Mouse (Mus musculus): Measurements from ENCODE around the gene Ampd2.

Gene Ampd2

DNA sequence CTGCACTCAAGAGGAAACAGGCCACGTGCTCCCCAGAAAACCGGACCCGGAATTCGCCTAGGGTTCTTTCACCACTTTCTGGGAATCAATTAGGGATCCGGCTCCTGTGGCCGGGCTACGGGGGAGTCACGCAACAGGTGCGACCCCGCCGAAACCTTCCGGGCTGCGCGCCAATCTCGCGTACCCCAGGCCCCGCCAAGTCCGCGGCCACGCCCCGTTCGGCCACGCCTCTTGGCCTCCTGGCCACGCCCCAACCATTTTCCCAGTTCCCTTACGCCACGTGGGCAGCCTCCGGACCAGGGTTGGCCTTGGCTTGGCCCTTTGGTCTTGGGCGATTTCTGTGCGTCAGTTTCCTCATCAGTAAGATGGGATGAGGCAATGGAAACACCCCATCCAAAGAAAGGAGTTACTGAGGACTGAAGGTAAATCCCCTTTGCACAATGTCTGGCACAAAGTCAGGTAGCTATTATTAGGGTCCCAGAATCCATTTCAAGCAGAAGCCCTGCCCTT is at the start of gene Ampd2:
Gene Ampd2, minus strand, starts transcription at position 182 of the 510 bp plus-strand sequence.
- peak; percentile 76 to 80 for DNase-seq

DNA sequence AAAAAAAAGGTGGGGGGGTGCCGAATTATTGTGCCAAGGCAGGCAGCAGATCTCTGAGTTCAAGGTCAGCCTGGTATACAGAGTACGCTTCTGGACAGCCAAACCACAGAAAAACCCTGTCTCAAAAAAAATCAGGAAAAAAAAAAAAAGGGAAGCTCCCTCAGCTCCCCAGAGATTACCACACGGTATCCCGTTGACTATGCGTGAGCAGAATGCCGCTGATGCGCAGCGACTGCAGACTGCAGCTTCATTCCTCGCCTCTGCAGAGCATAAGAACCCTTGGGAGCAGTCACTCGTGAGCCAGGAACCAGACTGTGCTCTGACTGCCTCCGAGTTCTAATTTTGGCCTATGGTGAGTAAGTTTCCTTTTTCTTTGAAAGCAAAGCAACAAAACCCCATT is 48.2 kb upstream of the Ampd2 start:
- no peak for DNase-seq

DNA sequence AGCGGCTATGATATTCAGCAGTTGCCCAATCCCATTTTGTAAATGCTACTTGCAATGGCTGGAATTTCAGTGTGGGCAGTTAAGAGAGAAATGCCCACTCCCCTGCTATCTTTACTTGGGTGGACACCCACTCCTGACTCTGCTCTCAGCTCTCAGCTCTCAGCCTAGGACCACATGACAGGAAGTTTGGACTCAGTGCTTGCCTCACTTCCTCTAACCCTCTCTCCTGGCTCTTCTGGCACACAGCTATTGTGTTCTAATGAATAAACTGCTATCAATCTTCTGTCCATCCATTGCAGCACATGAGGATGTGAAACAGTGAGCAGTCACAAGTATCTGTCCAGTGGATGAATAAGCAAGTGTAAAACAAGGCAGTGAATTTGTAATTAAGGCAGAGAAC is 46.0 kb upstream of the Ampd2 start:
- DNase-seq: no peak

DNA sequence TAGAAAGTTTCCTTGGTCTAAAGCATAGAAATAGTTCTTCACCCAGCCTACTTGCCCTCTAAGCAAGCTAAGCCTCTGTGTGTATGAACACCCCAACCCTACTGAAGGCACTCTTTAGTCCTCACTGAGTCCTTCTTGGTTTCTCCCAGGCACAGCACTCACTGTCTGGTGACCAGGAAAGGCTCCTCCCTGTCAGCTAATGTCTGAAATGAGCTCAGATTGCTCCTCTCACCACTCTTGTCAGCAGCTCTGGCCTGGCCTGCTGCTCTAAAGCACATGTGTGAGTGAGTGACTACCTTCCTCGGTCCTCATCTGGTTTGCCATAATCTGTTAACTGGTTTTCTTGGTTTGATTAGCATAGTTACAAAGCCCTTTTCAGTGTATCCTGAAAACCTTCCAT is 45.4 kb upstream of the Ampd2 start:
- DNase-seq: no peak

- DNase-seq: no peak
Observed at GRCm38 (mm10) chr3:108131216-108131615, 44.8 kb upstream of the Ampd2 start.

DNA sequence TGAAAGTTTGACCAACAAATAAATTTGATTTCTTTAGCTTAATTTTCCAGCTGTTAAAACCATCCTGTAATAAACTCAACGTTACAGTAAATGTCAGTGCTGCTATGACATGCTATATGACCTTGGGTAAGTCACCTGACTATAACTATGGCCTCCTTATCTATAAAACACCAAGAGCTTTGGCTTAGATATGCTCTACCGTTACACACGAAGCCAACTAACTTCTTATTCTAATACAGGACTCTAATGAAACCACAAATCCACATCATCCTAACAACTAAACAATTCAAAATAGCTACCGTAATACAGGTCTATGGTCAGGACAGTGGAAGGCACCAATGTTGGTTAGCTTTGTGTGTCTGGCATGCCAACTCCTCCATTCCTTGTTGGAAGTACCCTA is 43.4 kb upstream of the Ampd2 start:
- no peak for DNase-seq

DNA sequence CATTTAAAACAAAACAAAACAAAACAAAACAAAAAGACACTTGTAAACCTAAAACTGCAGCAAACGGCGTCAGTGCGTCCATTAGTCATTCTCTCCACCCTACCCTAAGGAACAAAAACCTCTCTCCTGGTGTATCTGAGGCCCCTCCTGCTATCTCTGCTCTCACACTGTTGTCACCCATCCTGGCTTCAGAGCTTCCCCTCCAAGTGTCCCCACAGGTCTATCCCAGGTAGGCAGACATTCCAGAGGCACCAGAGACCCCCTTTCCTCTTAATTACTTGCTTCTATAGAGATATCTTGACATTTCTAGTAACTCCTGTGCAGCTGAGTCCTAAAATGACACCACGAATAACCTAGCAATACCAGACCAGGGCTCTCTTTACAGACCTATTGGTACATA is 42.9 kb upstream of the Ampd2 start:
- no peak for DNase-seq

DNA sequence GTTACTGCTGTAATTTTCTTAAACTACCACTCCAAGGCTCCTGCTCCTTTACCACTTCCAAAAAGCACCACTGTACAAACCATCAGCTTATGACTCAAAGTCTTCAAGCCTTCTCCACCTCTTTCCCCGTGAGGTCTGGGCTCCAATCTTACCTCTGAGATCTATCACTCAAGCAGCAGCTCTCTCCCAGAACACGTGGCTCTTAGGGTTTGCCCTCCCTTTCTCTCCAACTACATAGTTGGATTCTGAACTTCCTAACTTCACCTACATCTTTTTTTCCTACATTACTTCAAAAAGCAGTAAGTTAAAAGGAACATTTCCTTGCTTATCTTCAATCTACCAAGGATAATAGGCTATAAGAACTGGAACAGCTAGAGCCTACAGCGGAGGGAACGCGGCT is 42.1 kb upstream of the Ampd2 start:
- no peak for DNase-seq

DNA sequence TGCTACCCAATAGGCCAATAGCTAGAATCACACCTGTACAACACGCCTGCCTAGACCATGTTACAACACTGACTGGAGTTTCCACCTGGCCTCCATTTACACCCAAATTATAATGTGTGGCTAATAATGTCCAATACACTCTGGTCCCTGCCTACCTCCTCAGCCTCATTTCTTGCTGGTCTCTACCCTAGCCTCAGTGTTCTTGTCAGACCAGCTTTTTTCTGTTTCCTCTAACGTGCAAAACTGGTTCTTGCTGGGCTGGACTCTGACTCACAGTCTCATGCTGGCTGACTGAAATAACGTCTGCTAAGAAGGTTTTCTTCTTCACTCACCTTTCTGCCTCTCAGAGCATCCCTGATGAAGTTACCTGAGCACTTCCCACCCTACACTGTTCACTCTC is 39.9 kb upstream of the Ampd2 start:
- DNase-seq: no peak

- no peak for DNase-seq
Observed at GRCm38 (mm10) chr3:108124131-108124530, 37.7 kb upstream of the Ampd2 start.

- DNase-seq: no peak
Observed at GRCm38 (mm10) chr3:108123242-108123641, 36.8 kb upstream of the Ampd2 start.

GRCm38 (mm10) chr3:108121101-108121500 is 34.6 kb upstream of the Ampd2 start:
- DNase-seq: no peak

DNA sequence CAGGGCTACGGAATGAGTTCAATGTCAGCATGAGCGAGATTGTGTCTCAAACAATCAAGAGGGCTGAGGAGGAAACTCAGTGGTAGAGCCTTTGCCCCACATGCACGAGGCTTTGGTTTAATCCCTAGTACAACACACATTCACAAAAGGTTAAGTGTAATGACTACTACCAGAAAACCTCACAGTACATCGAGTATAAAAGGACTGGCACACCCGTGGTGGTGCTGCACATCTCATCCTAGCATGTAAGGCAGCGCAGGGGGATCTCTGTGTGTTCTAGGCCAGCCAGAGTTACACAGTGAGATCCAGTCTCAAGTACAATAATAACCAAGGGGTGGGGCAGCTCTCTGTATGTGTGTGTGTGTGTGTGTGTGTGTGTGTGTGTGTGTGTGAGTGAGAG is 31.0 kb upstream of the Ampd2 start:
- DNase-seq: no peak

GRCm38 (mm10) chr3:108113591-108114289 is 27.3 kb upstream of the Ampd2 start:
- no peak for DNase-seq

- no peak for DNase-seq
Observed at GRCm38 (mm10) chr3:108112666-108113065, 26.2 kb upstream of the Ampd2 start.

DNA sequence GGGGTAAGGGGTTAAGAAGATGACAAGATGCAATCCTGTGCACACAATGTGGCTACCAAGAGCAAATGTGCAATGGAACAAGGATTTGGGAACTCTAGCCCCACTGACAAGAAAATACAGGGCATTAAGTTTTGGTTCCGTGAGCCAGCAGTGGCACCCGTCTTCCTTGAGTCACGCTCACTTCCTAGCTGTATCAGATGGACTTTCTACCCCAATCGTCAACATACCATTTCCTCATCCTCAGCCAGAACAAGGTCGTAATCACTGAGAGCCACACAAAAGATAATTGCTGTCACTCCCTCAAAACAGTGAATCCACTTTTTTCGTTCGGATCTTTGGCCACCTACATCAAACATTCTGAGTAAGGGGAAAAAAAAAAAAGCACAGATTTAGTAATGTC is 25.8 kb upstream of the Ampd2 start:
- no peak for DNase-seq

- no peak for DNase-seq
Observed at GRCm38 (mm10) chr3:108111320-108111719, 24.9 kb upstream of the Ampd2 start.

DNA sequence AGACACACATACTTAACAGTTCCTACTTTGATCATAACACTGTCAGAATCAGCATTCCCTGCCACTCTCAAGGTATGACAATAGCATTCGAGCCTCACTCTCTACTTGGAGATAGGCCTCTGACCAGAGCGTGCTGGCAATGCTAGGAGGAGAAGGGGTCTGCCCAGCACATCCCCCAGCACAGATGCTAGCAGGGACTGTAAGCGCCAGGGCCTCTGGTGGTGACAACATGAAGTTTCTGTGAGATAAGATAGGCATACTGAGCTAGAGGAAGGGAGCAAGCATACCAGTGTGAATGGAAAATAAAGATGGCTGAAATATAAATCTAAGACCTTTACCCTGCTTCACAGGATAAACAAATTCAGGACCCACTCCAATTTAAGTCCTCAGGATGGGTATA is 18.8 kb upstream of the Ampd2 start:
- no peak for DNase-seq

DNA sequence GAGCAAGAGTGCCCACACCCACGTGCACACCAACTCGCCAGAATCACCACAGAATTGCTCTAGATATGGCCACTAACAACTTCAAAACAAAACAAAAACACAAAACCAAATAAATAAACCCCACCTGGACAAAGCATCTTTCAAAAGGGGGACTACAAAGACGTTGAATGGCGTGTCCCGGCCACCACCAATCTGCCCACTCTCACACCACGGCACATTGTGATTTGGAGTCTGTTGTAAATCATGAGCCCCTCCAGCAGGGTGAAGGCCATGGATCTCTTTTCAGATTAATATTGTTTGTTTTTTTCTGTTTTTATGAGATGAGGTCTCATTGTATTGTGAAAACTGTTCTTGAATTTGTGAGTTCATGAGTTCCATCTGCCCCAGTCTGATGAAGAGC is 15.6 kb upstream of the Ampd2 start:
- DNase-seq: no peak

DNA sequence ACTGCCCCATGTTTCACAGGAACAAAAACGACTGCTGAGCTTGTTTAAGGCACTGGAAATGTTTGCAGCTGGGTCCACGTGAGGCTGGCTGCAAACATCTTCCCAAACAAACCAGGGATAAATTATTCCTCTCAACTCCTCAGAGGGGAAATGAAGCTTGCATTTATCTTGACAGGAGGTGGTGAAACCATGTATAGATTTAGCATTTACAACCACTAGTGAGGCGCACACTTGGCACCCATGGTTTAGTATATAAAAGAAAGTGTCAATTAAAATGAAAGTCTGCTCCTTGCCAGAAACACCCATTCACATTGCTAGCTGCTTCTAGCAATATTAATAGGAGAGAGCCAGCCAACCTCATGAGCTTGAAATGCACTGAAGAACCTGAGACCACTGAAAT is 15.1 kb upstream of the Ampd2 start:
- DNase-seq: no peak

GRCm38 (mm10) chr3:108098316-108098715 is 11.9 kb upstream of the Ampd2 start:
- DNase-seq: no peak

GRCm38 (mm10) chr3:108097656-108098055 is 11.2 kb upstream of the Ampd2 start:
- DNase-seq: no peak

DNA sequence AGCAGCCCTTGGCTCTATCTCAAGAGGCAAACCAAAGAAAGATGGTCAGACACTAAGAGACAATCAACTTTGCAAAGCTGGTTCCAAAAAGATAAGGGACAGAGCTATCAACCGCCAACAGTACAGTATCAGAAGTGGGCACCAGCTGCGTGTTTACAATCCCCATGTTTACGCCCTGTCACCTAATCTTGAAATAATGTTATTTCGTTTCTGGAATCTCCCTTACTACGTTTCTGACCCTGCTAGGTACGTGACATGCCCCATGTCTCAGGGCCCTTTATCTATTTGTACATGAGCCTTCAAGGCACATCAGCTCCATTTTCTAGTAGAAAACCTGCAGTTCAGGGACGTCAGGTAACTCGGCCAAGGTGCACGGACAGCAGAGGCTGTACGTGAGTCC is 10.3 kb upstream of the Ampd2 start:
- no peak for DNase-seq

DNA sequence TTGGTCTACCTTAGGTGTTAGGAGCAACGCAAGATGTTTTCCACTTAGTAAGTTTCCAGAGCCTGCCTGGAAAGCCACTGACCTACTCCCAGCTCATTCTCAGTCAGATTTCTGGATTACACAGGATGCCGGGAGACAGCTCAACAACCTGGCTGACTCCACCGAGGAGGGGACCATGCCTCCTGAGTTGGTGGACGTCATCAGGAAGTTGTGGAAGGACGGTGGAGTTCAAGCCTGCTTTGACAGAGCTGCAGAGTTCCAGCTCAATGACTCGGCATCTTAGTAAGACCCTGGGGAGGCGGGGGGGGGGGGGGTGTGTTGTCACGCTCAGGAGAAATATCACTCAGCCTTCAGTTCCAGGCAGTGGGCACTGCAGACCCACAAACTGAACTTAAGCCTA is 9.8 kb upstream of the Ampd2 start:
- DNase-seq: no peak
